Mouse (Mus musculus) lung, postnatal 0 days (tissue): ENCODE results near the gene Kit. TPM values are rescaled to one million over a fixed set of nuclear protein-coding genes. Genes with fewer than 3 reads are reported as not detected.

Source experiments
- ATAC-seq: fragments of 200-750 bp; cut with Nextera tagmentation; 2 replicates; pipeline ENCODE4 v1.8.0; 2017; ENCODE audit warnings: moderate library complexity
- DNase-seq: peaks from one replicate; pipeline ENCODE4 v3.0.0-alpha.2; 2016; ENCODE audit warnings: low spot score
- H3K27ac ChIP-seq: fragments of 300-500 bp; sonication (generic); 2 replicates; pipeline ENCODE4 v1.5.1; 2014; ENCODE audit warnings: antibody characterized with exemption, mild to moderate bottlenecking, low read length, mixed read lengths
- H3K27me3 ChIP-seq: fragments of 300-500 bp; sonication (generic); replicated peaks from 2 replicates; pipeline ENCODE4 v1.6.1; 2014; ENCODE audit warnings: low read length, mixed read lengths; ENCODE audit not compliant: insufficient read depth
- H3K36me3 ChIP-seq: fragments of 300-500 bp; sonication (generic); 2 replicates; pipeline ENCODE4 v1.6.1; 2014; ENCODE audit warnings: low read length, mixed read lengths; ENCODE audit not compliant: insufficient read depth
- H3K4me1 ChIP-seq: fragments of 300-500 bp; sonication (generic); 2 replicates; pipeline ENCODE4 v1.6.1; 2014; ENCODE audit warnings: antibody characterized with exemption, low read depth, low read length, mixed read lengths; ENCODE audit not compliant: insufficient read depth
- H3K4me2 ChIP-seq: fragments of 300-500 bp; sonication (generic); replicated peaks from 2 replicates; pipeline ENCODE4 v1.6.1; 2014; ENCODE audit warnings: low read depth, mild to moderate bottlenecking, low read length, moderate library complexity, mixed read lengths
- H3K4me3 ChIP-seq: fragments of 300-500 bp; sonication (generic); 2 replicates; pipeline ENCODE4 v1.5.1; 2014; ENCODE audit warnings: low read depth, low read length
- H3K9ac ChIP-seq: fragments of 300-500 bp; sonication (generic); replicated peaks from 2 replicates; pipeline ENCODE4 v1.6.1; 2014; ENCODE audit warnings: low read depth, mild to moderate bottlenecking
- H3K9me3 ChIP-seq: fragments of 300-500 bp; sonication (generic); 2 replicates; pipeline ENCODE4 v1.6.1; 2016; ENCODE audit warnings: low read length, mixed read lengths
- CTCF ChIP-seq: IDR thresholded peaks from 2 replicates; pipeline ENCODE4 v1.5.1; 2016; ENCODE audit warnings: antibody characterized with exemption, mild to moderate bottlenecking
- EP300 ChIP-seq: IDR thresholded peaks from 2 replicates; pipeline ENCODE4 v1.6.1; 2016; ENCODE audit warnings: antibody characterized with exemption, mild to moderate bottlenecking, control low read depth
- WGBS: fragments of 180-500 bp; shearing (Covaris S2); extraction: QIAGEN DNeasy Blood & Tissue Kit; methylation state at CpG from one replicate; pipeline ENCODE4 v1.1.7; 2014; 5-methylcytosine and 5-hydroxymethylcytosine counted together
- polyA plus RNA-seq: library from polyadenylated mRNA; unstranded; fragments of >200 nt; fragmentation: Nextera tagmentation; extraction: Ambion mirVana; gene quantifications from 2 replicates; pipeline ENCODE4 v1.2.1, GENCODE M21; 2015

Gene Kit
- polyA plus RNA-seq, 1 experiment from 2014 or later: 30.0 TPM

GRCm38 (mm10) chr5:75632846-75633640 lies 58.3 kb downstream of the Kit start:
- Histone ChIP-seq H3K4me1 (no peaks in the 10 kb centered on the region), H3K9ac (no peak overlapping the region), H3K27me3 (no peaks in the 10 kb centered on the region), H3K4me2 (no peak overlapping the region), H3K36me3 (no peaks in the 10 kb centered on the region), H3K9me3 (no peaks in the 10 kb centered on the region), H3K27ac (no peak overlapping the region), H3K4me3 (no peak overlapping the region)
- no peak for ATAC-seq
- DNase-seq: no peak
- TF ChIP-seq EP300 (no peak), CTCF (no peak)
- 82% methylated on average over 18 of the region's 18 CpGs for WGBS

GRCm38 (mm10) chr5:75635385-75635784 lies 60.7 kb downstream of the Kit start:
- H3K27me3 ChIP-seq: no peaks in the 10 kb centered on the region
- no peak overlapping the region for H3K27ac ChIP-seq
- DNase-seq (no peak), ATAC-seq (no peak)
- TF ChIP-seq CTCF: no peak
- no peak for TF ChIP-seq EP300
- H3K36me3 ChIP-seq: no peaks in the 10 kb centered on the region
- H3K9ac ChIP-seq: no peak overlapping the region
- no peaks in the 10 kb centered on the region for H3K9me3 ChIP-seq
- no peaks in the 10 kb centered on the region for H3K4me1 ChIP-seq
- 79% methylated on average over 12 of the region's 12 CpGs for WGBS
- H3K4me3 ChIP-seq: no peak overlapping the region
- H3K4me2 ChIP-seq: no peak overlapping the region

DNA sequence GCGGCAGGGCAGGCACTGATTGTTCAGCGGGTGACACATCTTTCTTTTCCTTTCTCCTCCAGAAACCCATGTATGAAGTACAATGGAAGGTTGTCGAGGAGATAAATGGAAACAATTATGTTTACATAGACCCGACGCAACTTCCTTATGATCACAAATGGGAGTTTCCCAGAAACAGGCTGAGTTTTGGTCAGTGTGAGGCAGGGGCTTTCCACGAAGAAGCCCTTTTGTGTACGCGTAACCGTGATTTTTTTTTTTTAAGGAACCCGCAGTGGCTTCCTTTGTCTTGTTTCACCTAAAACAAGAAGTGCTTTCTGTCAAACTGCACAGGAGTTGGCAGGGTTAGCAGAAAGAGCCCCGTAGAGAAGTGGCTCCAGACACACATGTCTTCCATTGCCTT lies 65.9 kb downstream of the Kit start:
- Histone ChIP-seq H3K4me2 (no peak overlapping the region), H3K9ac (no peak overlapping the region), H3K27ac (0 out of 2 replicates have a peak overlapping the region, but pooled peaks have one; percentile 20), H3K27me3 (no peaks in the 10 kb centered on the region), H3K4me1 (no peaks in the 10 kb centered on the region), H3K36me3 (no peaks in the 10 kb centered on the region), H3K9me3 (no peaks in the 10 kb centered on the region), H3K4me3 (no peak overlapping the region)
- ATAC-seq (peak; percentile 38), DNase-seq (peak; percentile 47)
- peak; percentile 47 for TF ChIP-seq EP300
- TF ChIP-seq CTCF: no peak
- 54% methylated on average over 11 of the region's 11 CpGs for WGBS

DNA sequence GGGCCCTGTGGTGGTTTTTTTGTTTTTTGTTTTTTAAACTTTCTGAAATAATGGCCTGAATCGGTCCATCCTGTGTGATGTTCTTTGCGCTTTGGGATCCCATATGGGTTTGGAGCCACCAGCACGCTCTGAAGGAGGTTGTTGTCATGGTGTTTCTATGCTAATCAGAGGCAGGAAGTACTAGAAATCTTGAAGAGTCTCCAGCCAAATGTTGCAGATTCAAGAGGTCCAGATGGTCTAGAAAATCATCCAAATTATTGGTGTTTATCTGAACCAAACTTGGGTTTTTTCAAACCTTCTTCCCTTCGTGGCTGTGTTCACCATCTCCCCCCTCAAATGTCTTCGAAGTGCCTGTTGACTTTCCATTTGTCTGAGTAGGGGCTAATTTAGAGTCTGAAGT lies 72.3 kb downstream of the Kit start:
- WGBS: 84% methylated on average over 5 of the region's 5 CpGs

DNA sequence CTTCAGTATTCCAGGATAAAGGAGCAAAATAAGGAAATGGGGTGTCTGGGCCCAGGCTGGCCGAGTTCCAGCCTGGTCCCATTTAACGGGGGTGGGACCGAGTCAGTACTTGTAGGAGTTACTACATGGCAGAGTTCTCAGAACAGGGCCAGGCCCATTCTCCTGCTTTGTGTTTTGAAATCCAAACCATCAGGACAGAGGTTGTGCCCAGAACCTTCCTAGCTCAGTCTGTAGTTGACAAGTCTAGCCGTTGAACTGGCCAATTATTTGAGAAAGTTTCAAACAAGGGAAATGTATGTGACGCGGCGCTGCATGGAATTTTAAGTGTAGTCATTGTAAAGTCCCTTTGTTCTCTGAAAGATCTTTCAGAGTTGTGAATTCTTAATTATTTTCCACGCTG lies 75.8 kb downstream of the Kit start:
- no peak overlapping the region for H3K4me2 ChIP-seq
- no peak overlapping the region for H3K27ac ChIP-seq
- no peaks in the 10 kb centered on the region for H3K9me3 ChIP-seq
- H3K4me3 ChIP-seq: no peak overlapping the region
- H3K9ac ChIP-seq: no peak overlapping the region
- H3K4me1 ChIP-seq: no peaks in the 10 kb centered on the region
- 54% methylated on average over 8 of the region's 8 CpGs for WGBS
- H3K27me3 ChIP-seq: no peaks in the 10 kb centered on the region
- ATAC-seq (no peak), DNase-seq (no peak)
- TF ChIP-seq CTCF: no peak
- TF ChIP-seq EP300: no peak
- H3K36me3 ChIP-seq: no peaks in the 10 kb centered on the region

More for the DNA sequence above, 72.3 kb downstream of the Kit start:
- Histone ChIP-seq H3K9me3 (no peaks in the 10 kb centered on the region), H3K9ac (no peak overlapping the region), H3K36me3 (no peaks in the 10 kb centered on the region), H3K27me3 (no peaks in the 10 kb centered on the region), H3K27ac (no peak overlapping the region), H3K4me1 (no peaks in the 10 kb centered on the region), H3K4me3 (no peak overlapping the region), H3K4me2 (no peak overlapping the region)
- no peak for TF ChIP-seq CTCF
- no peak for TF ChIP-seq EP300
- ATAC-seq: no peak
- DNase-seq: no peak

GRCm38 (mm10) chr5:75653431-75653830 lies 78.7 kb downstream of the Kit start:
- Histone ChIP-seq H3K4me3 (no peak overlapping the region), H3K27me3 (no peaks in the 10 kb centered on the region), H3K4me2 (no peak overlapping the region), H3K27ac (no peak overlapping the region), H3K9me3 (no peaks in the 10 kb centered on the region), H3K4me1 (no peaks in the 10 kb centered on the region), H3K9ac (no peak overlapping the region), H3K36me3 (no peaks in the 10 kb centered on the region)
- TF ChIP-seq EP300 (no peak), CTCF (no peak)
- DNase-seq: no peak
- peak; percentile 55 for ATAC-seq
- WGBS: 83% methylated on average over 8 of the region's 8 CpGs
